Mouse (Mus musculus) 3134 (cell line): ENCODE measurements around the gene Pde4c.
A peak's percentile ranks its signal among the peaks of the same experiment; 100 is the strongest.

ENCODE experiments used
- DNase-seq: peaks from one replicate; pipeline ENCODE4 v3.0.0-alpha.2; 2011; ENCODE audit warnings: low spot score; ENCODE audit not compliant: insufficient read length; ENCODE audit errors: extremely low read depth

Pde4c gene

GRCm38 (mm10) chr8:70748246-70749096, 25.0 kb downstream of the Pde4c start:
- DNase-seq, result no peak

DNA sequence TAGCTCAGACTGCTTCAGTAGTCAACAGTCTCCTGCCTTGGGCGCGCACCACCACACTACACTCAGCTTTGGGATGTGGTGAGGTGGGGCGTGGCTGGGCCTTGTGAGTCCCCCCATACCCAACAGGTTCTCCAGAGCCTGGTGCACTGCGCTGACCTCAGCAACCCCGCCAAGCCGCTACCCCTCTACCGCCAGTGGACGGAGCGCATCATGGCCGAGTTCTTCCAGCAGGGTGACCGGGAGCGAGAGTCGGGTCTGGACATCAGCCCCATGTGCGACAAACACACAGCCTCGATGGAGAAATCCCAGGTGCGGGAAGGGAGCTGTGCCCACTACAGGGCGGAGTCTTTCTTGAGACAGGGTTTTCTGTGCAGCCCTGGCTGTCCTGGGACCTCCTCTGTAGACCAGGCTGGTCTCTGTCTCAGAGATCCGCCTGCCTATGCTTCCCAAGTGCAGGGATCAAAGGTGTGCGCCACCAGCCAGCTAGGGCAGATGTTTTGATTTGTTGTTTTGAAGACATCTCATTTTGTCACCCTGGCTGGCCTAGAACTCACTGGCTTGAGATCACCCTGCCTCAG, 25.7 kb downstream of the Pde4c start:
- DNase-seq, result no peak

DNA sequence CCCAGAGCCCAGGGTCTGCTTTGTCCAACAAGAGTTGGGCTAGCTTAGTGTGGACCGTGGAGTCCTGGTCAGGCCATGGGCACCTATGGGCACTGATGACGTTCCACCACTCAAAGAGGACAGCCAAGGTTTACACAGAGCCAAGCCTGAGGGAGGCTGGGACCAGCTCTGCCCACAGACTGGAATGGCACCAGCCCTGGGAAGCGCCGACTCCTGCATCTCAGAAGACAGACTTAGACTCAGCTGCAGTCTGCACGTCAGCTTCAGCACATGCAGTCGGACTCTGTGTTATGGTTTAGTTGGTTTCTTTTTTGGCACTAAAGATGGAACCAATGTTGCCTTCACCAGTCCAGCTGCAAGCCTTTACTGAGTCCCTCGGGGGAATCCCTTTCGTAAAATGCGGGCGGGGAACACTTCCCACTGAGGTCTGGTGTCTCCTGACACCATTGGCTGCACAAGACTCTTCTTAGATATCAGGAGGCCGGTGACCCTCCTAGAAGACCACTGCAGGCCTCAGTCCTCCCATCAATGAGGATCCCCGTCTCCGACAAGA, 26.7 kb downstream of the Pde4c start:
- DNase-seq, result no peak

DNA sequence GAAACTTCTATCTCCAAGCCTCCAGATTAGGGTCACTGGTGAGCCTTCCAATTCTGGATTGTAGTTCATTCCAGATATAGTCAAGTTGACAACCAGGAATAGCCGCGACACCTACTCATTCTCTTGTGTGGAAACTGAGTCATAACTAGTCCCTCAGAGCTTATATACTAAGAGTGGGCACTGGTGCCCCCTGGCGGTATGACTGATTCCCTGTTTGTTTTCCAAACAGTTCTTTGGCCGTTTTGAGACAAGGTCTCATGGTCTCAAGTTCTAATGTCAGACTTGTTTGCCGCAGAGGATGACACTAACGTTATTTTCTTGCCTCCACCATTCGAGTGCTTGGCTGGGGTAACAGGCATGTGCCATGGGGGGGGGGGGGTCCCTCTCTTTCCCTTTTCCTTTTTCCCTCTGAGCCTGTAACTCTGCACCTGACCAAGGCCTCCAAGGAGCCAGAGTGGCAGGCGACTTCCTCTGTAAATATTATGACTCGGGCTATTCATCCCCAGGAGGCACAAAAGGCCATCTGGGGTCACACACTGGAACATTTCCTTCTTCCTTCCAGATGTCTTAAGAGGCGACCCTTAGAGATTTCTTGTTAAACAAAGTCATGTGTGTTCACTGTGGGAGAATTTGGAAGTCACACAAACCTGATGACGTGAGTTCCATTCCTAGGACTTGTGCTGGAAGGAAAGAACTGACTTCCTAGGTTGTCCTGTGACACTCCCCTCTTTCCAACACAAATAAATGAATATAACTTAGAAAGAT, 28.7 kb downstream of the Pde4c start:
- no peak for DNase-seq

DNA sequence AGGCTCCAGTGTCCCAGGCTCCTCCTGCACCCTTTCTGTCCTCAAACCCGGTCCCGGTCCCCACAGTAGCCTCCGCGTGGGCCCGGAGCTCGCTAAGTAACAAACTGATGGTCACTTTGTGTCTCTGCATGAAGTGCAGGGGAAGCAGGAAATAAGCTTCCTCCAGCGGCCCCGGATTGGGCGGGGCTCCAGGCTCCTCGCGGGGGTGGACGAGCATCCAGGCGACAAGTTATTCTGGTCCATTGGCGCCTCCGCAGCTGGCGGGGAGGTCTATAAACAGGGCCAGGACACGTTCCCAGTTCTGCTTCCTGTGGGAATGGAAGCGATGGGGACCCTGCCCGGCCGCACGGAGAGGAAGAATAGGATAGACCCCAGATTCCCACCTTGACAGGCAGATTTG, 29.6 kb downstream of the Pde4c start:
- peak; percentile 80 for DNase-seq

GRCm38 (mm10) chr8:70754043-70754870, 30.7 kb downstream of the Pde4c start, which contains the start of gene Rab3a:
TSS of gene Rab3a (plus strand) at chr8:70754679.
- DNase-seq, result peak; percentile 96

- DNase-seq, result peak; percentile 81
Measured at GRCm38 (mm10) chr8:70754871-70755660, 31.5 kb downstream of the Pde4c start.

DNA sequence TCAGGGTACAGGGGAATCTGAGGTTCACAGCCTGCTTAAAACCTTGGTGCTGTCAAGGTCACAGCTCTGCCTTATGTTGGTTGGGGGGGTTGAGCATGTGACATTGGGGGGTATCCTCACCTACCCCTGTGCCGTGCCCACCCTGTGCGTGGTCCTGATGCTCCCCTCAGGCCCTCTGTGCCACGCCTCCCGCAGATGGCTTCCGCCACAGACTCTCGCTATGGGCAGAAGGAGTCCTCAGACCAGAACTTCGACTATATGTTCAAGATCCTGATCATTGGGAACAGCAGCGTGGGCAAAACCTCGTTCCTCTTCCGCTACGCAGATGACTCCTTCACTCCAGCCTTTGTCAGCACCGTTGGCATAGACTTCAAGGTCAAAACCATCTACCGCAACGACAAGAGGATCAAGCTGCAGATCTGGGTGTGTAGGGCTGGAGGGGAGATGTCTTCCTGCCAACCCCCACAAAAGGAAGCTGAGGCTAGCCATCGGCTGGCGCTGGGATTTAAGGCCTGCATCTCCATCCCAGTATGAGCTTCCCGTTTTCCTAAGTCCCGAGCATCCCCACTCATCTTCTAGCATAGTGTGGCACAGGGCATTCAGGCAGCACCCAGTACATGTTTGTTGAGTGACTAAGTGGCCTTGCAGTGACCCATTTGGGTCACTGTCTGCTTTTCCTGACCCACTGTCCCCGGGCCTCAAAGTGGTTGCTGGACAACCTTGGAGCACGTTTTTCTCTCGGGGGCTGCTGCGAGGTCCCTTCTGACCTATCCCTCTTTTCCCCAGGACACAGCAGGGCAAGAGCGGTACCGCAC, 32.3 kb downstream of the Pde4c start:
- no peak for DNase-seq

DNA sequence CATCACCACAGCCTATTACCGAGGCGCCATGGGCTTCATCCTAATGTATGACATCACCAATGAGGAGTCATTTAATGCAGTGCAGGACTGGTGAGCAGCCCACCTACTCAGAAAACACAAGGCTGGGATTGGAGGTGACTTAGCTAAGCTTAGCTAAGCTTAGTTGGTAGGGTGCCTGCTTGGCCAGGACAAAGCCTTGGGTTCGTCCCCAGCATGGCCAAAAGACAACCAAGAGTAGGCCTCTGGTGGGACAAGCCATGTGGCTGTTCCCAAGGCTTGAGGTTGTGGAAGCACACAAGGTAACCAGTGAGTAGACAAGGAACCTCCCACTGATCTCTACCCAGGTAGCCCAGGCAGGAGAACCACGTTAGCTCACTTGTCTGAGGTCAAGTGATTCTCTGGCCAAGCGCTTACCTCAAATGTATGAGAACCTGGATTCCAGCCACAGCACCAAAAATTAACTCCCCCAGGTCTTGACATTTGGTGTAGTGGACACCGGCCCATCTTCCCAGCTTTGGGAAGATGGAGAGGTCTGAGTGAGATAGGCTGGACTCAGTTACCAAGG, 33.0 kb downstream of the Pde4c start:
- DNase-seq, result no peak

GRCm38 (mm10) chr8:70757523-70758307, 34.2 kb downstream of the Pde4c start:
- no peak for DNase-seq

DNA sequence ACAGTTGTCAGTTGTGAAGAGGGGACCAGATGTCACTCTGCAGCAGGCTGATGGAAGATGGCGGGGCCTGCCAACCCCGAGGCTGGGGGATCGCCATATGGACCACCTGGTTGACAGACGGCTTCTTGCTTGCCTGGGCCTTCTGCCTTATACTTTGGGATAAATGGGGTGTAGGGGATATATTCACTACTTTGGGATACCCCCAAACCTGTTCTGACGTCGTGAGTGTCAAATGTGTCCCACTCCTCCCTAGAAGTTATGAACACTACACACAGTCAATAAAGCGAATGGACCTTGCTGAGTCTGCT, 34.7 kb downstream of the Pde4c start:
- DNase-seq, result no peak

DNA sequence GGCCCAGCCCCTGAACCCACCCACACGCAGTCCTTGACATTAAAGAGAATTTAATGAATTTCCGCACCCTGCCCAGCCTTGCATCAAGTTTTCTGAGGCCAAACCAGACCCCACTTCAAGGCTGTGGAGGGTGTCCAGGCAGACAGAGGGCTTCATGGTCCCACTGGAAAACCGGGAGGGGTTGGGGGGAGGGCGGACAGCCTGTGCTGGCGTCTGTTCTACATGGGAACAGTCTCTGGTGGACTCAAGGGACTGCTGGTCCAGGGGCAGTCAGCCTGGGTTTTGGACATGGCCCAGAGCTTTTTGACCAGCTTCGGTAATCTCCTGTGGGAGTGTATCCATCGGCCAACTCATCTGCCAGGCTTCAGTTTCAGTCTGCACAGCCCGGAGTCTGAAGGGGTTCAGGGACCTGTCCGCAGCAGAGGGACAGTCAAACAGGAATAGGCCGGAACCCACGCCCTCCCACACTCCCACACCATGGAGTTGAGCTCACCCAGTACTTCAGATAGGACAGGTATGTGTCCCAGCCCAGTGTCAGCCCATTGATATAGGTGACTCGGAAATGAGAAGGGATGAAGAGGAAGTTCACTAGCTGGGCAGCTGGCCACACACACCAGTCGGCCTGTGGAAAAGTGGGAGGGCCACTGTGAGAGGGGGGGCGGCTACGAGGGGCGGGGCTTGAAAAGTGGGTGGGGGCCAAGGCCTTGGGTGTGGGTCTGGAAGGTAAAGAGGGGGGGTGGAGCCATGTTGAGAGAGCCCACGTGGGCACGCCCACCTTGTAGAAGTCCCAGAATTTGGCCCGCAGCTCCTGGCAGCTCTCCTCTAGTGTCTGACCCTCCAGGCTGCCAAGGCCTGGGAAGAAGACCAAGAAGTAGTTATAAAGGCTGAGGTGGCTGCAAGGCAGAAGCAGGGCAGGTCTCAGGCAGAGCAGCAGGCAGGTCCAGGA, 35.4 kb downstream of the Pde4c start:
- peak; percentile 74 for DNase-seq

- DNase-seq, result no peak
Measured at GRCm38 (mm10) chr8:70760350-70760749, 36.8 kb downstream of the Pde4c start.

GRCm38 (mm10) chr8:70760775-70761406, 37.4 kb downstream of the Pde4c start, which contains the start of gene Mpv17l2:
TSS of gene Mpv17l2 (minus strand) at chr8:70760946.
- peak; percentile 96 for DNase-seq

GRCm38 (mm10) chr8:70762118-70762517, 38.6 kb downstream of the Pde4c start:
- no peak for DNase-seq

DNA sequence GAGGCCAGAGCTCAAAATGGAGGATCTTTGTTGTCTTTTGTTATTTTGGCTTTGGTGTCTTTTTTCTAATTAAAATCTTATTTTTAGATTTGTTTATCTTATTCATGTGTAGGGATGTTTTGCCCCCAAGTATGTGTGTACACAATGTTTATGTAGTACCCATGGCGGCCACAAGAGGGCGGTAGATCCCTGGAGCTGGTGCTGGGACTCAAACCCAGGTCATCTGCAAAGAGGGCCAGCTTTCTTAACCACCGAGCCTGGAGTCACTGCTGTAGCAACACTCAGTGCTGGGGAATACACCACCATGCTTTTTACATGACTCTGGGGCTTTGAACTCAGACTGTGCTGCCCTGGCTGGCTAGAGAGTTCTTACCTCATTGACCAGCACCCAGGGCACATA, 39.8 kb downstream of the Pde4c start:
- DNase-seq, result no peak
